Mouse (Mus musculus) retina, adult 2 months (tissue): Measurements from ENCODE around the gene Cep295nl.

Experiments used
- DNase-seq: peaks from one replicate; pipeline ENCODE4 v3.0.0-alpha.2; 2012; ENCODE audit warnings: low read depth, low spot score

Gene Cep295nl

GRCm38 (mm10) chr11:118355205-118355604 lies 12.9 kb upstream of the Cep295nl start:
- peak; percentile 41 for DNase-seq

DNA sequence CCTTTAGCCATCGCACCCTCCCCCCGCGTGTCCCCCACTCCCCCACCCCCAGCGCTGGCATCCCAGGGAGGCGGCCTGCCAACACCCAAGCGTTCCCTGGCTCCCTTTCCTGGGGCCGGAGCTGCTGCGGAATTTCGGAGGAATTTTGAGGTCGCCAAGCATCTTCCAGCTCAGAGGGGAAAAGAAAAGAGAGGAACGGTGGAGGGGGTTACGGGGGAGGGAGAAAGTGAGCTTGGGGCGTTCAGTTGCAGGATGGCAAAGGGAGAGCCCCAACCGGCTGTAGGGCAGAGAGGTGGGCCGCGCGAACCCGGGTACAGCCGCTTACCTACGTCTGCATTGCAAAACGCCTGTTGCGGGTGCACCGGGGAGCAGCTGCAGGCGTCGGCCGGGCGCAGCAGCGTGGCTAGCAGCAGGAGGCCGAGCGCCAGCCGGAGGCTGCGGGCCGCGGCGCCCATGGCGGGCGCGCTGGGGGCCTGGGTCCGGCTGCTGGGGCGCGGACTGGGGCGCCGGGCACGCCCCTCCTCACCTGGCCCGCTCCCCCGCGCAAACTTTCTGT lies 12.4 kb upstream of the Cep295nl start:
- no peak for DNase-seq

- no peak for DNase-seq
Measured at GRCm38 (mm10) chr11:118349494-118349893, 7.2 kb upstream of the Cep295nl start.

GRCm38 (mm10) chr11:118348877-118349276 lies 6.6 kb upstream of the Cep295nl start:
- DNase-seq, result no peak

- no peak for DNase-seq
Measured at GRCm38 (mm10) chr11:118348419-118348818, 6.1 kb upstream of the Cep295nl start.

DNA sequence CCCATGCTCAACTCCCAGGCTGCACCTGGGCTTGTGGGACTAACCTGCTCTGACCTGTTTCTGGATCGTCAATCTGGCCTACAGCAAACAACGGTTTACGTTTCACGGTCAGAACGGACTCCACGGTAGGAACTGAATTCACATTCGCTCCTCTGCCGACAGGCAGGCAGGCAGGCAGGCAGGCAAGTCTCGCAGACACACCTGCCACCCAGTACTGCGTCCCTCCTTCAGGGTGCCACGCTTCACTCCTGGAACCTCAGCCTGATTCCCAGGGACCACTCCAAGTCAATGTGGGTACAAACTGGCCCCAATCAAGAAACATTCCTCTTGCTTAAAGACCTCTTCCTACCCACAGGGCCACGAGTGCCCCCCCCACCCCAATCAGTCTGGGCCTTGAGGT lies 5.6 kb upstream of the Cep295nl start:
- no peak for DNase-seq

- DNase-seq, result no peak
Measured at GRCm38 (mm10) chr11:118347391-118347790, 5.1 kb upstream of the Cep295nl start.

DNA sequence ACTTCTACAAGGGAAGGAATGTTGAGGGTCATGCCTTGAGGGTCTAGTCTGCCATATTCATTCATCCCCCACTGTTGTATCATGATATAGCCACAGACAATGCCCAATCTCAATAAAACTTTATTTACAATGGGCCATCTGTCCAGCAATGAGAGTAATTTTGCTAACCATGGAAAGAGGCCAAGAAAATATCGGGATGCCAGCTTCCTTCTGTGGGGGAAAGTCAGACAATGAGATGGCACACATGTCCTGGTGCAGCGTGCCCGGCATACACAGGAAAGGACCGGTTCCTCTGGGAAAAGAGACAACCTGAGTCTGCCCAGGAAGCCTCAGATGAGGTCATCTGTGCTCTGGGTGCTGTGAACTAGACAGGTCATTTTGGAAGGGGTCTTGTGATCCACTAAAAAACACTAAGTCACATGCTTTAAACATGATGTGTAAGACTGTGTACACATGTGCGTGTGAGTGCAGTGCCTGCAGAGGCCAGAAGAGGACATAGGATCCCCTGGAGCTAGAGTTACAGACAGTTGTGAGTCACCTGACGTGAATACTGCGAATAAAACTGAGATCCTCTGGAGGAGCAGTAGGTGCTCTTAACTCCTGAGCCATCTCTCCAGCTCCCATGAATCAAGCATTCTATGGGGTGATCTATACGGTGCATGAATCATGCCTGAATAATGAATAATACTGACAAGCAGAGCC lies 4.2 kb upstream of the Cep295nl start:
- DNase-seq, result no peak

DNA sequence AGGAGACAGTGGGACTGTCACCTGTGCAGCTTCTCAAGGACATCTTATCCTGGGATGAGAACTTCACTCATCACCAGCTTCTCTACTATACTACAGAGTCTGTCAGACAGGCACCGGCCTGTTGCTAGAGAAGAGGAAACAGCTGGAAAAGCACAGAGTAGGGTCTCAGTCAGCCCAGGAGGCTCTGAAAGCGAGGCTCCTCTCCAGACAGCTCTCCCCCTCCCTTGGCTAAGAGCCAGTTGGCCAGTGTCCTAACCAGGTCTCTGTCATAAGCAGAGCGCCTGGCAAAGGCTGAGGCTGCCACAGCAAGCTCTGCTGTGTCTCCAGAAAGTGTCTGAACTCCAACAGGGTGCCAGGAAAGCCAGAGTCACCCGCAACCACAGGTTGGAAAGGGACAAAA lies 3.4 kb upstream of the Cep295nl start:
- DNase-seq, result no peak

DNA sequence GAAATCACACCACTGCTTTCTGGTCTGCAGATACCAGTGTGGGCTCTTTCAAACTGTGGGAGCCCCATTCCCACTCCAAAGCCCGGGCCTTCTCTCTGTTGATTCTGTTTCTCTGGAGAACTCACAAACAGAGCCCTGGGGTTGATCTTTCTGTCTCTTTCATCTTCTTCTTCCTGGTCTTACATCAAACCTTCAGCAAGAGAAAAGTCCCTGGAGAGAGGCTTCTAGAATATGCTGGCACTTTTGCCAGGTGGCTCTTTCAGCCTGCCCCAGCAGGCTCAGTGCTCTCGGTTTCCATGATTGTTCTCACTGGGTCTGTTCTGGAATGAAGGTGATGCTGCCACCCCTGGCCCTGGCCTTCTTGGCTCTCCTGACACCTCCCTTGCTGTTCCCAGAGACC lies 1.3 kb upstream of the Cep295nl start:
- no peak for DNase-seq

- DNase-seq, result no peak
Measured at GRCm38 (mm10) chr11:118337491-118338168, 4.7 kb downstream of the Cep295nl start.

GRCm38 (mm10) chr11:118333431-118333830 lies 8.9 kb downstream of the Cep295nl start:
- no peak for DNase-seq

DNA sequence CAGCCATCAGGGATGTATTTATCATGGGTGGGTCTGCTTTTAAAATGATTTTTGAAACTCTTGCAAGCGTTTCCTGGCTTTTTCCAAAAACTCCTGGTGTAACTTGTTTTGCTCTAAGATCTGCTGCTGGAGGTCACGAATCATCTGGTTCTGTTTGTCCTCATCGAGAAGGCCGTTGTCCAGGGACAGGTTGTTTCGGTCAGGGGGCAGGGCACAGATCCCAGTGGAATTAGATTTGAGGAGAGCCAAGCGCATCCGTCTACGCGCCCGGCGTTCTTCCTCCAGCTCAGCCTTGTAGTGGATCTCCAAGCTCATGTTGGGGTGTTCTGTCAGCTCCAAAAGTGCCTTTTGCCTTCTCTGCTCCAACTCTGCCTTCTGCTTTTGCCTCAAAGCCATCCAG lies 9.9 kb downstream of the Cep295nl start:
- DNase-seq, result no peak

DNA sequence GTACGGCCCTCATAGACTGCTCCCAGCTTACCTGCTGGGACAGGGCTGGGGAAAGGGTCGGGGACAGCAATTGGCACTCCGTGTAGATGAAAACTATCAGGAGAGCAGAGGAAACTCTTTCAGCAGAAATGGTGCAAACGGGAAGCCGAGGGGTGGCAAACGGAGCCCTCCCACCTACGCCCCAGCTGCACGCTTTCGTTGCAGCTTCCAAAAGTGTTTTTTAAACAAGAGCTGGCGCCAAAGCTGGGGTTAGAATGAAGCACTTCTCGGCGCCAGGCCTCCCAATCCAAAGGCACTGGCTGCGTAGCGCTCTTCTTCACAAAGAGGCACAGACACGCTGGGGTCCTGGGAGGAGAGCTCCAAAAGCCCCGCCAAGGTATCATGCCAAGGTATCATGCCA lies 11.5 kb downstream of the Cep295nl start:
- no peak for DNase-seq

- DNase-seq, result no peak
Measured at GRCm38 (mm10) chr11:118330361-118330760, 11.9 kb downstream of the Cep295nl start.

GRCm38 (mm10) chr11:118328947-118329346 lies 13.4 kb downstream of the Cep295nl start:
- DNase-seq, result no peak

GRCm38 (mm10) chr11:118328511-118328910 lies 13.8 kb downstream of the Cep295nl start:
- DNase-seq, result no peak

GRCm38 (mm10) chr11:118326991-118327971 lies 15.0 kb downstream of the Cep295nl start:
- no peak for DNase-seq

DNA sequence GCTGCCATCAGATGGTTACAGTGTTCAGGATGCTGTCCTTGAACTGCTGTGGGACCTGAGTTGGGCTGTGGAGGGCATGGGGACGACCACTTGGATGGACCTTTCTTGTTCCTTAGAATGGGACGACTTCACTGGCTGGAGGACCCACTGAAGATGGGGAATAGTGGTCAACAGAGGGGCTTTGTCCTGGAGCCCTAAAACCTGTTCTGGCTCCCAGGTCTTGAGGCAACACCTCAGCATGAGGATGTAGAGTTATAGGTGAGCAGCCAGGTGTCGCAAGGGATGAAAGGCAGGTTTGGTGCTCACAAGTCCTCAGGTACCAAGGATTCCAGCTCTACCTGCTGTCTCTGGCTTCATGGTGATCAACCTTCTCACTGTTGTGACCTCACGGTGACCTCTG lies 15.8 kb downstream of the Cep295nl start:
- no peak for DNase-seq

GRCm38 (mm10) chr11:118324541-118324940 lies 17.8 kb downstream of the Cep295nl start:
- DNase-seq, result no peak

- no peak for DNase-seq
Measured at GRCm38 (mm10) chr11:118323974-118324373, 18.3 kb downstream of the Cep295nl start.

DNA sequence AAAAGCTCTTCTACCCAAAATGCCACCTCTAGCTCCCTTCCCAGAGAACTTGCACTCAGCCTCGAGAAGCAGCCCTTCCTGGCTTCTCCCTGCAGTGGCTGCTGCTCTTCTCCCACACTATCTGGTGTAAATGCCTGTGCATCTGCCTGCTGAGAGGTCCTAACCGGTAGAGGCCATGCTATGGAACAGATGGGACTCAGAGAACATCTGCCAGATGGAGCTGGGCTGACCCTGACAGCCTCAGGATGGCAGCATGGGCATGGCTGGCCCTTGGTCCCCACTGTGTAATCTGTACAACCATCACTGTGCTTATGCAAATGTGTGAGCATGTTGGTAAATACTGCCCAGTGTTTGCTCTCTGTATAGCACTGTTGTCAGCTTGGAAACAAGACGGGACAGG lies 19.7 kb downstream of the Cep295nl start:
- peak; percentile 36 for DNase-seq
